Mouse (Mus musculus) erythroblast, adult 5-6 weeks (primary cell): Measurements from ENCODE around the gene B3galt5. TPM values are rescaled to one million over a fixed set of nuclear protein-coding genes. Genes with fewer than 3 reads are reported as not detected.

ENCODE experiments used
- ATAC-seq: replicated peaks from 2 replicates; pipeline ENCODE4 v1.8.0; 2016; ENCODE audit warnings: moderate number of reproducible peaks, mild to moderate bottlenecking, moderate TSS enrichment, inconsistent platforms; ENCODE audit not compliant: poor library complexity, low FRiP score, severe bottlenecking
- total RNA-seq, 2 experiments: library from RNA; stranded (forward) in 1 of 2; stranded (reverse) in 1 of 2; fragments of 150-400 nt in 1 of 2; fragments of 200-764, 138-1000 nt in 1 of 2; gene quantifications; 2 replicates each; pipeline versions ENCODE4 v1.2.3 to v1.2.4; 2015 to 2017; ENCODE audit warnings: low replicate concordance in 2 of 2

Gene B3galt5
- total RNA-seq (2015; ENCODE audit: low replicate concordance) (not detected in 2 replicates), total RNA-seq (2017; ENCODE audit: low replicate concordance) (not detected in 2 replicates)

- no peak for ATAC-seq
These were observed at the start of gene B3galt5 for GRCm38 (mm10) chr16:96235366-96235970. B3galt5 (plus strand) TSS chr16:96235801.

GRCm38 (mm10) chr16:96187619-96188018, 48.0 kb upstream of the B3galt5 start:
- ATAC-seq = no peak

- ATAC-seq = peak; percentile 85
These were observed 43.8 kb upstream of the B3galt5 start, which contains the start of gene Lca5l for GRCm38 (mm10) chr16:96191531-96192506. Lca5l (minus strand) TSS chr16:96192271.

GRCm38 (mm10) chr16:96199913-96200701, 35.5 kb upstream of the B3galt5 start, which contains the start of gene Sh3bgr:
Sh3bgr (plus strand) TSS chr16:96200450.
- no peak for ATAC-seq

GRCm38 (mm10) chr16:96200702-96201028, 34.9 kb upstream of the B3galt5 start:
- ATAC-seq = no peak

GRCm38 (mm10) chr16:96201485-96202232, 33.9 kb upstream of the B3galt5 start:
- ATAC-seq = no peak

DNA sequence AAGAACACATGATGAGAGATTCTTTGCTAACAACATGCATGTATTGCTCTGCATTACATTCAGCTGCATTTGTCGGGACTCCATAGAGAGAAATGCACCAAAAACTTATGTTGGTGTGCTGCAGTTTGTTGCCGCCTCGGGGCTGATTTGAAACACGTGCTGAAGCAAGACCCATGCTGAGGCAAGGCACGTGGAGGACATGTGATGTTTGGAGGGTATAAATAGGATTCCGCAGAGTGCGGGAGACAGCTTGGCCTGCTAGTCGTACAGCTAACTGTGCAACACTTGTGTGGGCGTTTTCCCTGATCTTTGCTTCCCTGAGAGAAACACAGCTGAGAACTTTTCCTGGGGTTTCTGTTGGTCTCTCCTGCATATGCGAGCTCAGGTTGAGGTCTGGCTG, 25.8 kb upstream of the B3galt5 start:
- no peak for ATAC-seq

DNA sequence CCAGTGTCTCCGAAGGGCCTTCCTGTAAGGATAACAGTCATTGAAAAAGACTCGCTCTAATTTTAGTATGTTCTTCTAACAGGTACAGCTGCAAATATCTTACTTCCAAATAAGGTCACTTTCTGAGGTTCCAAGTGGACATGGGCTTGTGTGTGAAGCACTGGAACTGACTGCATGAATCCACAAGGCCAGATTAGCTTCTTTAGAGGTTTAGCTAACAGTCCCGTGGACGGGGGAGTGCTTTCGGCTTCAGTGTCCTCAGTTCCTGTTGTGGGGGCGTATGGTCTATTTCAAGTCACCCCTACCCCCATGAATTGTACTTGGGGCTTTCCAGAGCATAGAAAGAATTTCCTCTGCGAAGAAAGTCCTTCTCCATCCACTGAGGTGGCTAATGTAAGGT, 24.7 kb upstream of the B3galt5 start:
- ATAC-seq = no peak

DNA sequence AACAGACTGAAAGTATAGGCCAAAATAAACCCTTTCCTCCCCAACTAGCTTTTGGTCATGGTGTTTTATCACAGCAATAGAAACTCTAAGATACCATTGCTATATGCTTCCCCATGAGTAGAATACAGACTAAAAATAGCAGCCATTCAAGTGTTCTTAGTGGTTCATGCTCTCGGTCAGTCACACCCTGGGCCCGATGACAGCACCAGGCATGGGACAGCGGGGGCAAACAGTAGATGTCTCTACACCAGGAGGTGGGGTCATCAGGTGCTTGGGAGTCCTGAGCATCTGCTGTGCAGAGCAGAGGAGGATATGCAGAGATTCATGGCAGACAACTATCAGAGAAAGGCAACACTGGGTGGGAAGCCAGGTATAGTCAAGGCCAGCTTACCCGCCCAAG, 22.6 kb upstream of the B3galt5 start:
- ATAC-seq = no peak

GRCm38 (mm10) chr16:96221491-96221890, 14.1 kb upstream of the B3galt5 start:
- ATAC-seq = no peak

DNA sequence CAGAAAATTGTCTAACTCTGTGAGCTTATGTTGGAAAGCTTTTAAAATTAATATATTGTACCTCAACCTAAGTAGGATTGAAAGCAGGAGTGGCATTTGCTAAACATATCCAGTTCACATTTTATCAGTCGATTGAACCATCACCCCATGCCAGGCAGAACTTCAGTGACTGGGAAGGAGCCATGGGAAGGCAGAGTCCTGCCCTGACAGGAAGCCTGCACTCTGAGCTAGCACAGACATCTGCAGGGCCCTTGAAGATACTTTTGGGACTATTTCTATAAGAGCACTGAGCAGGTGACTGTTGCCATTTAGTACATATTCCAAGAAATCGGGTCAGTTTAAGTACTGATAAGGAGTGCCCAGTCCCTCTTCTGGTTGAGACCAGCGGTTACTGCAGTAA, 13.6 kb upstream of the B3galt5 start:
- no peak for ATAC-seq

- no peak for ATAC-seq
These were observed 13.1 kb upstream of the B3galt5 start for GRCm38 (mm10) chr16:96222452-96222851.

GRCm38 (mm10) chr16:96228438-96228837, 7.2 kb upstream of the B3galt5 start:
- no peak for ATAC-seq

GRCm38 (mm10) chr16:96229044-96229555, 6.5 kb upstream of the B3galt5 start:
- ATAC-seq = no peak

GRCm38 (mm10) chr16:96230411-96230810, 5.2 kb upstream of the B3galt5 start:
- no peak for ATAC-seq

- ATAC-seq = no peak
These were observed 4.3 kb upstream of the B3galt5 start for GRCm38 (mm10) chr16:96231251-96231650.

DNA sequence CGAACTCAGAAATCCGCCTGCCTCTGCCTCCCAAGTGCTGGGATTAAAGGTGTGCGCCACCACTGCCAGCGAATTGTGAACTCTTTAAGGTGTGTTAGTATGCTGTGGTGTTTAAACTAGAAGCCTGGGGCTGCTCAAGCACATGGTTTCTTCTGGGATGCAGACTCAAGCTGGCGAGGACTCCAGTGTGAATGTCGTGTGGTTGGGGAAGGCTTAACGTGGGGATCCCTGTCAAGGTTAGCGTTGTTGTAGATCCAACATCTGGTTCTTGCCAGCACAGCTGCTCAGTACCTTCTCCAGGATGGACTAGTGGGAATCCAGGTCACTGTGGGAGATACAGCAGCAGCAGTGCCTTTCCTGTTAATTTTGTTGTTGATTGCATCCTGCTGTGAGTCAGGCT, 3.6 kb upstream of the B3galt5 start:
- no peak for ATAC-seq

DNA sequence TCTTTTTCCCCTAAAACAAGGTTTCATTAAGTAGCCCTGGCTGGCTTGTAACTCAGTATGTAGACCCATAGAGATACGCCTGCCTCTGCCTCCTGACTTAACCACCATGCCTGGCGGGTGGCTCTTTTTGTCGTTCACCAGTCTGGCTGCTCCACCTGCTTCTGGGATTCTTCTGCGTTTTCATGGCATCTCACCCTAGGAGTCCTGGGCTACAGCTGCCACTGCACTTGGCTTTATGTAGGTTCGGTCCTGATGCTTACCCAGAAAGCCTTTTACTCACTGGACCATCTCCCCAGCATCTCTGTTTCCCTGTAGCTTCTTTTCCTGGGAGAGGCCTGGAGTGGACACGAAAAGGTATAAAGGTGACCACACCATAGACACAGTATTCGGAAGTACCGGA, 1.6 kb upstream of the B3galt5 start:
- no peak for ATAC-seq

DNA sequence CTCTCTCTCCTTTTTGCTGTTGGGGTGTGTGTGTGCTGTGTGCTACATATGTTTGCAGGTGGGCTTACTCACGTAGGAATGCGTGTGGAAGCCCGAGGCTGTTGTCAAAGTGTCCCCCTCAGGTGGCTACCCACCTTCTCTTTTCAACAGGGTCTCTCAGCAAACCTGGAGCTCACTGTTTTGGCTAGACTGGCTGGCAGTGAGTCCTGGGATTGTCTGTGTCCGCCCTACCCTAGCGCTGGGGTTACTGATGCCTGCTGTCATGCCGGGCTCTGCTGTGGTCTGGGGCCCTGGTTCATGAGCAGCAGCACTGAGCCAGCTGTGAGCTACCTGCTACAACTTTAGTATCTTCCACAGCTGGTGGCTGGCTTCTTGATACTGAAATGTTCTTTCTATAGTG, 8.9 kb downstream of the B3galt5 start:
- ATAC-seq = no peak
